Mouse (Mus musculus): ENCODE measurements at regions not wholly inside any gene's neighbourhood (a gene's known extent, or its start where the extent isn't known, plus 50 kb on each side); places are given as distances from the start of the nearest gene placed in this dataset.

DNA sequence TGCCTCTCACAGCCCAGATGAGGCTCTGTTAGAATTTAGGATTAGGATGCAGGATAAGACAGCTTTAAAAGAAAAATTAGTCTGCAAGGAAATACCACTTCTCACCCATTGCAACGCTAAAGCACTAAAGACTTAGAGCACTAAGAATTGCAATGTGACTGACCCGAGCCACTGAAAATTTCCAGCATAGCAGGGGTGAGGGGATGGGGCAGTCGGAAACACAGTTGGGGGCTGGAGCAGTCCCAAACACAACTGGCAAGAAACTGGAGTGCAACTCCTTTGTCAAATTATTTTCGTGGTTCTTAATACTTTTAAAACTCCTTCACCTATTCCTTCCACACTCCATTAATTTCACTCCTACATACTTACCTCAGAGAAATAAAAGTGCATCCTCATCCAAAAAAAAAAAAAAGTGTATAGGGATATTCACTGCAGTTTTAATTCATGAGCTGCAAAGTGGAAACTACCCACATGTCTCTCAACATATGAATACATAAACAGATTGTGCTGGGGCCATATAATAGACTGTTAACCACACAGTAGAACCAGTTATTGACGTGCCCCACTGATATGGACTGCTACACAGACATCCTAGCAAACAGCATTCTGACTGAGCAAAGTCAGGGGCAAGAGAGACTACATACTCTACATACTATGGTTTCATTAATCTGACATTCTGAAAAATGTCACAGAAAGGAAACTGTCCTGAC is 210.3 kb upstream of the Btbd3 start:
- 56% methylated on average over 5 of the region's 5 CpGs for WGBS
- Histone ChIP-seq H3K27me3 (replicated peaks; ENCODE audit: low read depth, poor library complexity, severe bottlenecking) (no peaks in the 10 kb centered on the region), H3K4me3 (no peak overlapping the region), H3K27ac (replicated peaks) (no peak overlapping the region), H3K9me3 (no peaks in the 10 kb centered on the region), H3K36me3 (replicated peaks) (no peaks in the 10 kb centered on the region), H3K4me1 (no peaks in the 10 kb centered on the region)
- DNase-seq (ENCODE audit: low spot score): no peak

DNA sequence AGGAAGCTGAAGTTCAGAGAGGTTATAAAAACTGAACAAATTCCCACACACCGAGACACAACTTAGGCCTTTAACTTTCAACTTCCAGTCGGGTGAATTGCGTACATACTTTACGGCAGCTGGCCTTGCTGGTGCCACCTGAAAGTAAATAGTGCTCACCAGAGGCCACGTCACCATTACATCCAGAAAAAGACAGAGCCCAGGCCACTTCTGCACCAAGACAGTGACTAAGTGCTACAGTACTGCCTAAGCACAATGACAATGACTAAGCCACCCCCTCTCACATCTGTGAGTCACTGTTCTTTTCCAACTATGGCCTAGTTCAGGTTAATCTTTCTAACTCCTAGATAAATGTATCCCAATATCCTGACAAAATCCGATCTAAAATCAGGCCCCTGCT is 215.7 kb upstream of the Btbd3 start:
- no peak overlapping the region for H3K27ac ChIP-seq (replicated peaks)
- H3K36me3 ChIP-seq (replicated peaks): no peaks in the 10 kb centered on the region
- no peaks in the 10 kb centered on the region for H3K27me3 ChIP-seq (replicated peaks; ENCODE audit: low read depth, poor library complexity, severe bottlenecking)
- no peaks in the 10 kb centered on the region for H3K9me3 ChIP-seq
- H3K4me3 ChIP-seq: no peak overlapping the region
- no peak for DNase-seq (ENCODE audit: low spot score)
- no peaks in the 10 kb centered on the region for H3K4me1 ChIP-seq
- WGBS: 84% methylated on average over 6 of the region's 6 CpGs

DNA sequence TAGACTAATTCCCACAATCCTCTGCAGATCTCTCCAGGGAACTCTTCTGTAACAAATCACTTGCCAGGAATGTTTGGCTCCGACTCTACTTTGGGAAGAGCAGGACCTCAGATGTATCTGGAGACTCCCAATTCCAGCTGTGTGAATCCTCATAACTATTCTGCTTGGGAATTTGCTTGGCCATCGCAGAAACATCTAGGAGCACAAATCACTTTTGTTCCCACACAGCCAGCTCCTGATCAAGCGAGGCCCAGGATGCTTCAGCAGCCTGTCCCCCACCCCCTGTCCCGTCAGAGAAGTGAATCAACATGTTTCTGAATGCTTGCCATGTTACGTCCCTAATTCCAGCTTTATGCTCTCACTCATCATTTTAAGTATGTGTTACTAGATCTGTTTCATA is 216.1 kb upstream of the Btbd3 start:
- Histone ChIP-seq H3K4me1 (no peaks in the 10 kb centered on the region), H3K36me3 (replicated peaks) (no peaks in the 10 kb centered on the region), H3K27me3 (replicated peaks; ENCODE audit: low read depth, poor library complexity, severe bottlenecking) (no peaks in the 10 kb centered on the region), H3K27ac (replicated peaks) (no peak overlapping the region), H3K4me3 (no peak overlapping the region), H3K9me3 (no peaks in the 10 kb centered on the region)
- no peak for DNase-seq (ENCODE audit: low spot score)
- 88% methylated on average over 5 of the region's 5 CpGs for WGBS

DNA sequence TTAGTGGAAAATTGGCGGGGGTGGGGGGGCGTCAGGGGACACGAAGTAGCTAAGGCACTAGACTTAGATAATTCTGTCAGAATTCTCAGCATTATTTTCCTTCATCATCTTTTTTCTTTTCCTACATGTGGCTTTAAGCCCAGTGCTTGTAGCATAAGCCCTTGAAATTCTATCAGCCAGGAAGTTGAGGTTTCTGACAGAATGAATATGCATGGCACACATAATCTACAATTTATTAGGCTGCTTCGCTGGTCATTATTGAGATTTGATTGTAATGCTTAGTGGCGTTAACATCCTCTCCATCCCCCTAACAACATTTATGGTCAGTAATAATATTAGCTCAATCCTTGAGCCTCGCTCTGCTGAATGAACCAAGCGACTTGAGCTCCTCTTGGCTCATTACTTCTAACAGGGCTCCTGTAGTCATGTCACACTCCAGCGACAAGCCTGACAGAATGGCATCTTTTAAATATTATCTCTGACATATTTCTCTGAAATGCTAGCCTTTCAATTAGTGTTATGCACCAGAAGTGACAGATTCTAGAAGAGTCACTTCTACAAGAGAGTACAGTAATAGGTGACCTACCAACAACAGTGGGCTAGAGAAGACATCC is 222.1 kb upstream of the Btbd3 start:
- no peaks in the 10 kb centered on the region for H3K27me3 ChIP-seq (replicated peaks; ENCODE audit: low read depth, poor library complexity, severe bottlenecking)
- no peak for DNase-seq (ENCODE audit: low spot score)
- H3K4me1 ChIP-seq: no peaks in the 10 kb centered on the region
- no peaks in the 10 kb centered on the region for H3K36me3 ChIP-seq (replicated peaks)
- no peak overlapping the region for H3K27ac ChIP-seq (replicated peaks)
- no peaks in the 10 kb centered on the region for H3K9me3 ChIP-seq
- H3K4me3 ChIP-seq: no peak overlapping the region
- WGBS: 89% methylated on average over 8 of the region's 8 CpGs

DNA sequence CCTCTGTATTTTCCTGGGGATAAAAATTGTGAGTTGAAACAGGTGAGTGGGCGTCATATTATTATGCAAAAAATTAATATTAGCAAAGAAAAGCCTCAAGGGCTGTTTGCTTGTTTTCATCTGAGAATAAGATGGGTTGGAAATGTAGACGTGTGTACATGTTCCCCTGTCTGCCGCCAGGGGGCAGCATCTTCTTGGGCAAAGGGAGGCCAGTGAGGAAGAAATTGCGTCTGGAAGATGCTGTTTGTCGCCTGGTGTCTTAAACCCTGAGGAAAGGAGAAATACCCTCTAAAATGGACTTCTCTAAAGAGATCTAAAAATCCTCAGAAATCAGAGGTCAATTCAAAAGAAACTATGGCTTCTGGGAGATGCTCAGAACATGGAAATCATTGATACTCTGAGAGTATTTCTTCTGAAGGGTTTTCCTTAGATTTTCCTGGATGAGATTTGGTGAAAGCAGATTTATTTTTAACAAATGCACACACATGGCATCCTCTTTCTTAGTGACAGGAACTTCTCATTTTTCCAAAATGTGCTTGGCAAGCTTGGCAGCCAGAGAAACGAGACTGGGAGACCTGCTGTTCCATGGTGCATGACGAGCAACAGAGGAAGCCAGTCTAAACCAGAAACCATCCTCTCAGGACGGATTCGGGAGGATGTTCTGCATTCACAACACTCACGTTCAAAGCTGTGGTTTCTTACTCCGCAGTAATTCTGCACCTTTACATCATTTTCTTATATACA is 222.8 kb upstream of the Btbd3 start:
- WGBS: 42% methylated on average over 11 of the region's 11 CpGs
- H3K27me3 ChIP-seq (replicated peaks; ENCODE audit: low read depth, poor library complexity, severe bottlenecking): no peaks in the 10 kb centered on the region
- no peak overlapping the region for H3K4me3 ChIP-seq
- no peaks in the 10 kb centered on the region for H3K4me1 ChIP-seq
- DNase-seq (ENCODE audit: low spot score): peak; percentile 80
- no peaks in the 10 kb centered on the region for H3K36me3 ChIP-seq (replicated peaks)
- no peak overlapping the region for H3K27ac ChIP-seq (replicated peaks)
- H3K9me3 ChIP-seq: no peaks in the 10 kb centered on the region

DNA sequence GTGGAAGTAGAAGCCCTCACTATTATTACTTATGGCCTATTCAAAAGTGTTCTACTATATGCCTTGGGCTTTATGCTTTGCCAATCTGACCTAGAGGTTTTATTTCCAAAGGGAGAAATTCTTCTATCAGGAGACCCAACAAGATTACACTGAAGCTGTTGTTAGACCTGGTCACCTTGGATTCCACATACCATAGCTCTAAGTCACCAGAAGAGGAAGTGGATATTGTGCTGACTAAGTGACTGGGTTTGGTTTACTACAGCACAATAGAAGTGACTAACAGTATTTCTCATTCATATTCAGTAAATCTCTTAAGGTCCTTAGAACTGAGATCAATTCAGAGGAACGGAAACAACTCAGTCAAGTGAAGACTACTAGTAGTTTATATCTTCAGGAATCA is 229.0 kb upstream of the Btbd3 start:
- no peaks in the 10 kb centered on the region for H3K9me3 ChIP-seq
- 89% methylated on average over 1 of the region's 1 CpGs for WGBS
- H3K4me3 ChIP-seq: no peak overlapping the region
- H3K27me3 ChIP-seq (replicated peaks; ENCODE audit: low read depth, poor library complexity, severe bottlenecking): no peaks in the 10 kb centered on the region
- H3K4me1 ChIP-seq: no peaks in the 10 kb centered on the region
- DNase-seq (ENCODE audit: low spot score): no peak
- H3K36me3 ChIP-seq (replicated peaks): no peaks in the 10 kb centered on the region
- H3K27ac ChIP-seq (replicated peaks): no peak overlapping the region

DNA sequence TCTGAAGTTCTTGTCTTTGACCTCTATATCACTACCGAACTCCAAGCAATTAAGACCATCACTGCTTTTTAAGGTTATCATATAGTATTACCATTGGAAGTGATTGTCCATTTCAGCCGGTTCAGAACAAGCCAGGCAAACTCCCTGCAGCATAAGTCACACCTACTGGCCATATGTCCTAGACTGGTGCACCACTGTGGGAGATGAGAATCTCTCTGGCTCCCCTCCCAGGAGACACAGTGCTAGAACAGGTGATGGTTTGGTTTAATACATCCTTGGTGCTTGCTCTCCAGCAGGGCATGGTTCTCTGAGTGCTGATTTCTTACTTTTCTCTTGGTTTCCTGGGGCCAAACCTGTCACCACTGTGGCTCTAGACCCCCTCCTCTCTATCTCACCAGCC is 232.8 kb upstream of the Btbd3 start:
- WGBS: 77% methylated on average over 2 of the region's 2 CpGs
- no peaks in the 10 kb centered on the region for H3K9me3 ChIP-seq

DNA sequence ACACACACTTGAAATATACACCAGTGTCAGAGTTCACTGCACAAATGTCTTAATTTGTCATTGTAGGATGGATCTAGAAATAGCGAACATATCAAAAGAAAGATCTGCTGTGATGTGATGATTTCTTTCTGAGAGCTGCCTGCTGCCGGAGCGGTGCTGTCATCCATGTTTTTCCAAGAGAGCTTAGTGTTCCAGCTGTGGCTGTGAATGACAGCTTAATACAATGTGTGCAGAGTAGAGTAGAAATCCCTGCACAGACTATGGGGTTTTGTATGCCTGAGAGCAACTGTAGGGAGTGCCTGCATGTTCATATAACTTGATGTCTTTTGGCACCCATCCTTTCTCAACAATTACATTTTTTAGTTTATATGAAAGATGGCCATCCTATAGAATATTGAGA is 274.6 kb upstream of the Btbd3 start:
- Histone ChIP-seq H3K9me3 (no peaks in the 10 kb centered on the region), H3K36me3 (replicated peaks) (no peaks in the 10 kb centered on the region), H3K27me3 (replicated peaks; ENCODE audit: low read depth, poor library complexity, severe bottlenecking) (no peaks in the 10 kb centered on the region), H3K4me1 (peaks cover 7% of the 10 kb centered on the region), H3K27ac (replicated peaks) (no peak overlapping the region), H3K4me3 (no peak overlapping the region)
- 58% methylated on average over 3 of the region's 3 CpGs for WGBS
- no peak for DNase-seq (ENCODE audit: low spot score)

More for the DNA sequence above, 232.8 kb upstream of the Btbd3 start:
- Histone ChIP-seq H3K27ac (replicated peaks) (no peak overlapping the region), H3K36me3 (replicated peaks) (no peaks in the 10 kb centered on the region), H3K4me3 (no peak overlapping the region), H3K4me1 (no peaks in the 10 kb centered on the region), H3K27me3 (replicated peaks; ENCODE audit: low read depth, poor library complexity, severe bottlenecking) (no peaks in the 10 kb centered on the region)
- no peak for DNase-seq (ENCODE audit: low spot score)

DNA sequence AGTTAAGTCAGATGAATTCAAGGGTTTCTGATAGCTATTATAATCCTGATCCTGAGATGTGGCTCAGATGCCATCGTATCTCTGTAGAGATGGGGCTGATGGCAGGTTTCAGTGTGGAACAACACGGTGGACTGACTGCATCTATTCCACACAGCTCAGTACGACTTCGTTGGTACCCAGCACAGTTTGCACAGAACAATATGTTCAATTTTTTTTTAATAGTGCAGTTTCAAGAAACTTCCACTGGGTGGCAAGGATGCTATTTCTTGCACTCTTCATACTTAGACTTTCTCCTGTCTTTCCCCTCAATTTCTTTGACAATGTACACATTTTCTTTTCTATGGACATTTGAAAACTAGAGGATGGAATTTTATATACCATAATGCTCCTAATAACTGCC is 278.6 kb upstream of the Btbd3 start:
- H3K27me3 ChIP-seq (replicated peaks; ENCODE audit: low read depth, poor library complexity, severe bottlenecking): no peaks in the 10 kb centered on the region
- no peak for DNase-seq (ENCODE audit: low spot score)
- no peaks in the 10 kb centered on the region for H3K36me3 ChIP-seq (replicated peaks)
- no peak overlapping the region for H3K4me3 ChIP-seq
- H3K4me1 ChIP-seq: peaks cover 7% of the 10 kb centered on the region
- H3K9me3 ChIP-seq: no peaks in the 10 kb centered on the region
- H3K27ac ChIP-seq (replicated peaks): no peak overlapping the region
- WGBS: 51% methylated on average over 4 of the region's 4 CpGs

DNA sequence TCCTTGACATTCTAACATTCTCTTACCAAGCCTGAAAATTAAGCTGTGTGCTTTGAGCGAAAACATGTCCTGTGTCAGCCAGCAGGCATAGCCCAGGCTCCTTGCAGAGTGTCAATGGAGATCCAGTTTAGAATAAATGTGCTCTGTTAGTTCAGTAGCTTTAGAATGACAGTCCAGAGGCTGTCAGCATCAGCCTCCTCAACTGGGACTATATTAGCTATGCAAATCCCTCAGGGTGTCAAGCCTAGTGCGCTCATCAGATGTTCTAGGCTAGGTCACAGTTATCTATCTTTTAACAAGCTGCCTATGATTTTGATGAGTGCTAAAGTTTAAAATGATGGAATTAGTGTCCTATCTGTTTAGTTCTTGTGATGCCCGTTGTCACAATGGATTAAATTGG is 281.7 kb upstream of the Btbd3 start:
- H3K27ac ChIP-seq (replicated peaks): no peak overlapping the region
- H3K4me1 ChIP-seq: peaks cover 7% of the 10 kb centered on the region
- H3K9me3 ChIP-seq: no peaks in the 10 kb centered on the region
- H3K4me3 ChIP-seq: no peak overlapping the region
- no peaks in the 10 kb centered on the region for H3K27me3 ChIP-seq (replicated peaks; ENCODE audit: low read depth, poor library complexity, severe bottlenecking)
- 64% methylated on average over 3 of the region's 3 CpGs for WGBS
- no peaks in the 10 kb centered on the region for H3K36me3 ChIP-seq (replicated peaks)
- no peak for DNase-seq (ENCODE audit: low spot score)

DNA sequence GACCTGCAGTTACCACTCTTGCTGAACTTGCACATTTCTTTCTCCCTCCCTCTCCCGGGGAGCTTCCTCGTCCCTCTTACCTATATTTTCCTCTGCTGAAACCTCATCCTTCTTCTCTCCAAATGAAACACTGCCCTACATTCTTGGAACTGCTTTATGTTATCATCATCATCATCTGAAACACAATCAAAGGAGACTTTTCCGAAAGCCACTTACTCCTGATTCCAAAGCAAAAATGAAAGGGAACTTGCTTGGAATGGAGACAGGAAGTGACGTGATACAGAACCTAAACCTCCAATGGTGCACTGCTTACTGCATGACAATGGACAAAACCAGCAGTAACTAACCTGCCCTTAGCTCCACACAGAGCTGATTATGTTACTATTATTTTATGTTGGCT is 287.2 kb upstream of the Btbd3 start:
- H3K4me1 ChIP-seq: peaks cover 4% of the 10 kb centered on the region; the same call in 1 of the 2 replicates
- H3K4me3 ChIP-seq: no peak overlapping the region
- no peaks in the 10 kb centered on the region for H3K36me3 ChIP-seq (replicated peaks)
- H3K27ac ChIP-seq (replicated peaks): no peak overlapping the region
- no peaks in the 10 kb centered on the region for H3K9me3 ChIP-seq
- no peaks in the 10 kb centered on the region for H3K27me3 ChIP-seq (replicated peaks; ENCODE audit: low read depth, poor library complexity, severe bottlenecking)
- no peak for DNase-seq (ENCODE audit: low spot score)
- 77% methylated on average over 4 of the region's 4 CpGs for WGBS

DNA sequence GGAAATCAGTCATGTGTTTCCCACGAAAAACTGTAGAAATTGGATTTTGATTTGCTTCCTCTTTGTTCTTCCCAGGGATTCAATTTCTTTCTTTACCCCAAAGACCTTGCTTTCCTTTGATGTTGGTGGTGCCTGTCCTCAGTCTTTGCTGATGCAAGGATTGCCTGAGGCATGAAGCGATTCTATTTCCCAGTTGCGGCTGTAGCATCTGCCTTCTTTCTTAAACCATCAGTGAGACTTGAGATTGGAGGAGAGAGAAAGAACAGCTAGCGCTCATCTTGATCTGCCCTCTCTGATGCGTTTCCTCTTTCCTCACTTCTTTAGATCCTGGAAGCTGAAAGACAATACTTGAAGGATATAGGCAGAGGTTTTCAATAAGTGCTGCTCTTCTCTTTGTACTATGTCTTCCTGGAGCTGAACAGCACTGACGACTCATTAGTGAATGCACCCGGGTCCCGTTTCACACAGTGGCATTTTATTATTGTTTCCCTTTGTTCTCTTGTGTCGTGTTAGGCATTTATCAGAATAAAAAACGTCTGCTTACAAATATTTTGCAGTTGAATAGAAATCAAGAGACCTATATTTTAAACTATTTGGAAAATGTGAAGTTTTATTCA is 289.8 kb upstream of the Btbd3 start:
- no peak overlapping the region for H3K4me3 ChIP-seq
- H3K27me3 ChIP-seq (replicated peaks; ENCODE audit: low read depth, poor library complexity, severe bottlenecking): no peaks in the 10 kb centered on the region
- no peak overlapping the region for H3K27ac ChIP-seq (replicated peaks)
- H3K4me1 ChIP-seq: peaks cover 4% of the 10 kb centered on the region; the same call in 1 of the 2 replicates
- 33% methylated on average over 10 of the region's 10 CpGs for WGBS
- H3K9me3 ChIP-seq: no peaks in the 10 kb centered on the region
- DNase-seq (ENCODE audit: low spot score): no peak
- no peaks in the 10 kb centered on the region for H3K36me3 ChIP-seq (replicated peaks)
